Comparison of ENCODE assay signal across 14 mouse cellular contexts in genomic region chr12:44211555-44211954, GRCm38 (mm10).
"Had no signal": no experiment of that assay in that cellular context is flagged by ENCODE, and none has a peak within 500 bp of the region (broad histone marks: within the 10 kb centered on the region; RNA-seq: fewer than 3 reads in every experiment).

No protein-coding gene starts in this region.

- H3K36me3 ChIP-seq: lung, embryonic 15.5 days; midbrain, embryonic 13.5 days; midbrain, embryonic 15.5 days; neural tube, embryonic 12.5 days; stomach, embryonic 15.5 days had no signal

- H3K27me3 ChIP-seq: liver, embryonic 15.5 days; lung, embryonic 15.5 days; midbrain, embryonic 13.5 days; midbrain, embryonic 15.5 days; neural tube, embryonic 12.5 days; stomach, embryonic 15.5 days had no signal

- DNase-seq: liver, postnatal 0 days; lung, adult 2 months; lung, postnatal 14 days; lung, postnatal 36 days; right cerebral cortex, postnatal 14 days; thymus, adult 2 months; thymus, postnatal 25 days; thymus, postnatal 4 days had no signal
